Mouse (Mus musculus) CH12.LX (cell line): ENCODE data around the gene Taf8. TPM values are rescaled to one million over a fixed set of nuclear protein-coding genes. Genes with fewer than 3 reads are reported as not detected.

Source experiments
- DNase-seq: peaks from one replicate; pipeline ENCODE4 v3.0.0-alpha.2; 2013; ENCODE audit errors: extremely low read depth
- H3K27ac ChIP-seq: 2 replicates; pipeline ENCODE4 v1.5.1; 2012; ENCODE audit warnings: low read depth, mild to moderate bottlenecking, control low read depth, moderate library complexity; ENCODE audit not compliant: insufficient read depth
- H3K27me3 ChIP-seq: replicated peaks from 2 replicates; pipeline ENCODE3; 2012; ENCODE audit warnings: inconsistent platforms
- H3K36me3 ChIP-seq, 2 experiments: replicated peaks in 1 of 2; 2 replicates each; pipeline versions ENCODE3 to v1.6.1; 2012; ENCODE audit warnings: inconsistent platforms in 1 of 2, low read length in 1 of 2, mild to moderate bottlenecking in 1 of 2, mixed read lengths in 1 of 2, moderate library complexity in 1 of 2; ENCODE audit not compliant: control insufficient read depth in 1 of 2, insufficient read depth in 1 of 2
- H3K4me1 ChIP-seq, 2 experiments: 2 replicates each; pipeline ENCODE4 v1.6.1; 2012; ENCODE audit warnings: inconsistent platforms in 1 of 2, moderate library complexity in 1 of 2; ENCODE audit not compliant: insufficient read depth in 2 of 2, control insufficient read depth in 1 of 2
- H3K4me2 ChIP-seq: 2 replicates; pipeline ENCODE4 v1.6.1; 2012; ENCODE audit warnings: low read depth, mild to moderate bottlenecking, control low read depth; ENCODE audit not compliant: poor library complexity, insufficient read depth, severe bottlenecking
- H3K4me3 ChIP-seq, 3 experiments: fragments of 150-350 bp in 1 of 3; sonication (generic) in 1 of 3; replicated peaks in 1 of 3; 2 replicates each; pipeline versions ENCODE3 to v1.5.1; 2011 to 2012; ENCODE audit warnings: low read depth in 2 of 3, low read length in 2 of 3, mild to moderate bottlenecking in 2 of 3, moderate library complexity in 2 of 3, control low read depth in 1 of 3, improper control_type of control experiment in 1 of 3, inconsistent platforms in 1 of 3, mixed read lengths in 1 of 3; ENCODE audit not compliant: poor library complexity in 1 of 3
- H3K79me2 ChIP-seq: replicated peaks from 2 replicates; pipeline ENCODE4 v1.6.1; 2012; ENCODE audit warnings: mild to moderate bottlenecking, moderate library complexity; ENCODE audit not compliant: control insufficient read depth, poor library complexity, insufficient read depth, severe bottlenecking; ENCODE audit errors: extremely low read depth
- H3K9ac ChIP-seq: 2 replicates; pipeline ENCODE4 v1.6.1; 2012; ENCODE audit warnings: low read depth, mild to moderate bottlenecking, control low read depth, moderate library complexity; ENCODE audit not compliant: insufficient read depth
- H3K9me3 ChIP-seq: replicated peaks from 2 replicates; pipeline ENCODE3; 2012; ENCODE audit warnings: low read length, inconsistent platforms, mixed read lengths
- BHLHE40 ChIP-seq: IDR thresholded peaks from 2 replicates; pipeline ENCODE4 v1.6.1; 2011; ENCODE audit warnings: mild to moderate bottlenecking, low read depth, low read length, improper control_type of control experiment
- CHD1 ChIP-seq: IDR thresholded peaks from 2 replicates; pipeline ENCODE4 v1.6.1; 2012; ENCODE audit warnings: low read depth, low read length, improper control_type of control experiment, inconsistent platforms
- CHD2 ChIP-seq: IDR thresholded peaks from 2 replicates; pipeline ENCODE4 v1.6.1; 2011; ENCODE audit warnings: low read length, improper control_type of control experiment
- CTCF ChIP-seq, 2 experiments: IDR thresholded peaks in 1 of 2; conservative IDR thresholded peaks in 1 of 2; 2 replicates each; pipeline ENCODE4 v1.5.1; 2011 to 2012; ENCODE audit warnings: low read depth in 2 of 2, low read length in 2 of 2, improper control_type of control experiment in 1 of 2, inconsistent platforms in 1 of 2, mild to moderate bottlenecking in 1 of 2, moderate library complexity in 1 of 2
- E2F4 ChIP-seq: IDR thresholded peaks from 2 replicates; pipeline ENCODE4 v1.6.1; 2011; ENCODE audit warnings: low read depth, low read length, improper control_type of control experiment; ENCODE audit not compliant: insufficient replicate concordance
- GABPA ChIP-seq: IDR thresholded peaks from 2 replicates; pipeline ENCODE4 v1.6.1; 2012; ENCODE audit warnings: low read depth, low read length, improper control_type of control experiment, inconsistent platforms; ENCODE audit not compliant: insufficient replicate concordance
- JUND ChIP-seq: conservative IDR thresholded peaks from 2 replicates; pipeline ENCODE4 v1.6.1; 2011; ENCODE audit warnings: low read depth, low read length, improper control_type of control experiment
- MEF2A ChIP-seq: IDR thresholded peaks from 2 replicates; pipeline ENCODE4 v1.6.1; 2014; ENCODE audit warnings: low read depth, mild to moderate bottlenecking, inconsistent platforms, low read length, improper control_type of control experiment, borderline replicate concordance
- MYC ChIP-seq: IDR thresholded peaks from 2 replicates; pipeline ENCODE4 v1.6.1; 2011; ENCODE audit warnings: low read depth, mild to moderate bottlenecking, improper control_type of control experiment, low read length
- SIN3A ChIP-seq: IDR thresholded peaks from 2 replicates; pipeline ENCODE4 v1.6.1; 2012; ENCODE audit warnings: low read length, improper control_type of control experiment, inconsistent platforms
- TBP ChIP-seq: conservative IDR thresholded peaks from 2 replicates; pipeline ENCODE4 v1.6.1; 2011; ENCODE audit warnings: low read depth, low read length, improper control_type of control experiment
- TCF12 ChIP-seq: IDR thresholded peaks from 2 replicates; pipeline ENCODE4 v1.6.1; 2014; ENCODE audit warnings: low read depth, mild to moderate bottlenecking, inconsistent platforms, low read length, improper control_type of control experiment
- ZMIZ1 ChIP-seq: IDR thresholded peaks from 2 replicates; pipeline ENCODE4 v1.6.1; 2012; ENCODE audit warnings: low read depth, mild to moderate bottlenecking, inconsistent platforms, low read length, improper control_type of control experiment
- dilution Hi-C: fragments of 300-500 bp; cut with MboI; formaldehyde crosslinking; loops from 2 replicates; pipeline ENCODE4 v1.14.3; 2020; ENCODE audit warnings: low sequenced_read_pairs; ENCODE audit not compliant: extremely low pct_unique_long_range_greater_than_20kb, extremely low pct_ligation_motif_present
- in situ Hi-C: fragments of 300-500 bp; cut with MboI; formaldehyde crosslinking; loops from 3 replicates; pipeline ENCODE4 v1.14.3; 2019; ENCODE audit warnings: low sequenced_read_pairs, low pct_ligation_motif_present, low pct_unique_long_range_greater_than_20kb, mixed read lengths
- polyA plus RNA-seq: library from polyadenylated mRNA; unstranded; fragments of >175 nt; gene quantifications from 2 replicates; pipeline ENCODE4 v1.2.1, GENCODE M21; 2012; ENCODE audit warnings: low read depth; ENCODE audit not compliant: insufficient read length
- total RNA-seq, 2 experiments: library from RNA; depleted of rRNA; stranded (reverse); fragments of 300-350 nt in 1 of 2; fragments of >200 nt in 1 of 2; gene quantifications; 2 replicates each; pipeline ENCODE4 v1.2.3; 2012 to 2014

The Taf8 gene
- total and polyA plus RNA-seq, 3 experiments: 16.9 to 18.0 (median 17.0) TPM

DNA sequence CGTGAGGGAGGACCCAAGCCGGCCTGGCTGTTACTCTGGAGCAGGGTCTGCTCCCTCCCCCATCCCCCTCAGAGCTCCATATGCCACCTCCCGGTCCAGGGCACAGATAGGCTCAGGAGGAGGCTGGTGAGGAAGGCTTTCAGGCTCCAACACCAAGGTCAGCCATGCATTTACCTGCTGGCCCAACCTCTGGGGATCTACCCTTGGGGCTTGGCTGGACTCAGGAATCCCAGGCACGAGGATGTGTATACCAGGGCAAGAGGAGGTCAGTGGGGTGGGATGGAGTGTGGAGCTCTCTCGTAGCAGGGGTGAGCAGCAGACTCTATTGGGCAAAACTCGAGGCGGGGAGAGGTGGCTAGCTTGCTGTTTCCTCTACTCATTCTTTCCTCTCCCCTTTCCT lies 49.2 kb downstream of the Taf8 start:
- dilution Hi-C loops: no loop called here

DNA sequence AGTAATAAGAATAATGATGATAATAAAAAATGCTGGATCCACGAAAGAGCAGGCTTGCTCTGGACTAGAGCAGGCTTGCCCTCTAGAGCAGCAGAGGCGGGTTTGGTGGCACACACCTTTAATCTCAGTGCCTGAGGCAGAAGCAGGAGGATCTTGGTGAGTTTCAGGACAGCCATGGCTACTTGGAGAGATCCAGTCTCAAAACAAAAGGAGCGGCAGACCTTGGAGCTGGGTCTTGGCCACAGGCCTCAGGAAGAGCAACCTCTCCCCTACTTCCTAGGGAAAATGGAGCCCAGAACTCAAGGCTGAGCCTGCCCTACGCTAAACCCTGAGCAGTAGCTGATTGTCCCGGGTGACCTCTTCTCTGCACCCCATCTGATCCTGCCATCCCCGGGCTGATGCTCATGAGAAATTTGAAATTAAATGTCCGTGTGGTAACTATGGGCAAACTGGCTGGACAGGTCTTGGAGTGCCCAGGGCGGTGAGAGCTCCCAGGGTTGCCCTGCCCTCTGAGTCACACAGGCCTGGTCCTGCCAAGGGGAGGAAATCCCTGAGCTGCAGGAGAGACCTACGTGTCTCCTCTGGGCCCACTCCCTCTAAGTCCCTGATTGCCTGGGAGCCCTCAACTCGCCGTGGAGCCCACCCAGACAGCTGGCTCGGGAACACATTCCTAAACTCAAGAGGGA lies 51.1 kb downstream of the Taf8 start:
- Histone ChIP-seq H3K27me3 (no peaks in the 10 kb centered on the region), H3K9ac (no peak overlapping the region), H3K4me2 (no peak overlapping the region), H3K79me2 (no peaks in the 10 kb centered on the region), H3K4me3 (no peak overlapping the region), H3K36me3 (peaks cover 0 to 2% of the 10 kb centered on the region in 2 experiments), H3K9me3 (no peaks in the 10 kb centered on the region), H3K4me1 (peaks cover 27 to 65% of the 10 kb centered on the region in 2 experiments)
- in situ Hi-C loops (no loop called here), dilution Hi-C loops (no loop called here)
- no peak for DNase-seq
- TF ChIP-seq SIN3A (no peak), CHD1 (no peak), BHLHE40 (no peak), MEF2A (no peak), CTCF (conservative IDR thresholded peaks at IDR 0.05 in 1 of 2, IDR thresholded peaks at IDR 0.05 in 1 of 2; ENCODE audit: low read depth in 2 of 2, low read length in 2 of 2) (no peak), E2F4 (no peak), ZMIZ1 (no peak), TBP (no peak), JUND (no peak)
- TF ChIP-seq, all 38 proteins: peak for 0
- H3K27ac ChIP-seq: no peak overlapping the region

More for the DNA sequence above, 49.2 kb downstream of the Taf8 start:
- no peak overlapping the region for H3K9ac ChIP-seq
- no peak overlapping the region for H3K27ac ChIP-seq
- no peaks in the 10 kb centered on the region for H3K9me3 ChIP-seq
- peaks cover 0 to 2% of the 10 kb centered on the region in 2 experiments for H3K36me3 ChIP-seq
- TF ChIP-seq GABPA: no peak
- TF ChIP-seq TCF12: no peak
- no peak for DNase-seq
- no peak overlapping the region for H3K4me3 ChIP-seq
- H3K27me3 ChIP-seq: no peaks in the 10 kb centered on the region
- peaks cover 30 to 60% of the 10 kb centered on the region in 2 experiments for H3K4me1 ChIP-seq
- H3K4me2 ChIP-seq: no peak overlapping the region
- in situ Hi-C loops: no loop called here
- H3K79me2 ChIP-seq: no peaks in the 10 kb centered on the region

DNA sequence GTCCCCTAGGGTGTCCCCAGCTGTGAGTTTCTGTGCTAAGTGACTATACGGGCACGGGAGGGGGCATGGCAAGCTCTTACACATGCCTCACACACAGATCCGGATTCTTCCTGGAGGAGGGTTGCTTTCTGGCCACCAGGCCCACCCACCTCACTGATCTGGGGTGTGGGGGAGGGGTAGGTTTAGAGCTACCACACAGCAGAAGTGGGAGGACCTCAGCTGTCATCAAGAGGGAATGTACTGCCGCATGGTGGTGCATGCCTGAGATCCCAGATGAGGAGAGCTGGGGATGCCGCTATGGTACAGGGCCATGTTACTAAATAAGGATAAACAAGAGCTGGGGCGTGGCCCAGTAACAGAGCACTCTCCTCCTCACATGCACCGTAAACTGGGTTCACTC lies 51.9 kb downstream of the Taf8 start:
- no peak for TF ChIP-seq MYC
- no peak; the same call in 1 of the 2 replicates for TF ChIP-seq BHLHE40
- peak; percentile 43; the same call in 1 of the 2 replicates for TF ChIP-seq CHD2
- TF ChIP-seq TCF12: 0 out of 2 replicates have a peak, but pooled peaks have one; percentile 5
- Histone ChIP-seq H3K9ac (no peak overlapping the region), H3K27ac (no peak overlapping the region), H3K9me3 (no peaks in the 10 kb centered on the region), H3K79me2 (no peaks in the 10 kb centered on the region), H3K4me2 (no peak overlapping the region), H3K36me3 (peaks cover 0 to 2% of the 10 kb centered on the region in 2 experiments), H3K4me1 (peaks cover 26 to 59% of the 10 kb centered on the region in 2 experiments), H3K4me3 (no peak overlapping the region), H3K27me3 (no peaks in the 10 kb centered on the region)
- dilution Hi-C loops: no loop called here
- in situ Hi-C loops: no loop called here
- DNase-seq: no peak
